Mouse (Mus musculus) 3T3-L1 (cell line): ENCODE measurements around the gene Ireb2.
A peak's percentile ranks its signal among the peaks of the same experiment; 100 is the strongest.
"Not testable (repeated sequence)": the region's sequence is repeated elsewhere in the genome, so short reads cannot be mapped to it uniquely, and the experiment has no call there.

Source experiments
- DNase-seq: peaks from one replicate; pipeline ENCODE4 v3.0.0-alpha.2; 2015; ENCODE audit warnings: low read depth, low spot score

The Ireb2 gene

DNA sequence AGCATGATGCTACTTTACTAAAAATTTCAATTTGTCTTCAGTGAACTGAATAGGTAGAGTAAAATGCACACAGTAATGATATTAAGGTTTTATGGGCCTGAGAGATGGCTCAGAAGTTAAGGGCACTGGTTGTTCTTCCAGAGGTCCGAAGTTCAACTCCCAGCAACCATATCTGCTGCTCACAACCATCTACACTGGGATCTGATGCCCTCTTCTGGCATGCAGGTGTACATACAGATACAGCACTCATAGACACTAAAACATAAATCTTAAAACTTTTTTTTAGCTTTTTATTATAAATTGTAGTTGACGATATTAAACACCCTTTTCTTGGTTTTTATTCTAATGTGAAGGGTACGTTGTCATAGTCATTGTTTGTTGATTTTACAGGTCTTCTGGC is 33.5 kb downstream of the Ireb2 start:
- peak; percentile 31 for DNase-seq

DNA sequence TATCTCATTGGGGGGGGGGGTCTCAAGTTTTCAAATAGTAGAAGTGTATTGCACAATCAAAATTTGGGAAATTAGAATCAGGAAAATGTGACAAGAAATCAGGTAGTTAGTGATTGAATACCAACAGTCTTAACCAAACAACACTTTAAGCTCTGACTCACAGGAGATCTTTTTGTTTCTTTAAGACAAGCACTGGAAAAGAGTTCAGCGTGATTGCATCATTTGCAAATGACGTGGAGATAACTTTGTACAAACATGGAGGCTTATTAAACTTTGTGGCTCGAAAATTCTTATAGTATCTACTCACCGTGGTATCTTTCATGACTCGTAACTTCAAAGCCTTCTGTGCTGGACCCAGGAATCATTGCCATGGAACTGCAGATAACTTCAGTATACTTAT is 45.9 kb downstream of the Ireb2 start:
- DNase-seq, result peak; percentile 82

DNA sequence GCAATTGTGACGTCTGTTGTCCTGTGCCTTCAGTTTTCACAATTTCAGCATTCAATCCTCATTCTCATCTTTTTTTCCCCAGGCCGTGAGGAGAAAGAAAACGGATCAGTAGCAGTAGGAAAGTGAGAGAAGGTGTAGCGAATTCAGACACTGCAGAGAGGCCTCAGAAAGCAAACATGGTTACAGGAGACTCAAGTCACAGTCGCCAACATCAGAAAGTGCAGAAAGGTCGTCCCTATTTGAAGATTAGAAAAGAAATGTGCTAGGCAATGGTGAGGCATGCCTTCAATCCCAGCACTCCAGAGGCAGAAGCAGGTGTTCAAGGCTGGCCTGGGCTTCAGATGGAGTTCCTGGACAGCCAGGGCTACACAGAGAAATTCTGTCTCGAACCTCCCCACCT is 52.0 kb downstream of the Ireb2 start:
- DNase-seq, result no peak

- DNase-seq, result no peak
Measured at GRCm38 (mm10) chr9:54916401-54916800, 52.8 kb downstream of the Ireb2 start.

DNA sequence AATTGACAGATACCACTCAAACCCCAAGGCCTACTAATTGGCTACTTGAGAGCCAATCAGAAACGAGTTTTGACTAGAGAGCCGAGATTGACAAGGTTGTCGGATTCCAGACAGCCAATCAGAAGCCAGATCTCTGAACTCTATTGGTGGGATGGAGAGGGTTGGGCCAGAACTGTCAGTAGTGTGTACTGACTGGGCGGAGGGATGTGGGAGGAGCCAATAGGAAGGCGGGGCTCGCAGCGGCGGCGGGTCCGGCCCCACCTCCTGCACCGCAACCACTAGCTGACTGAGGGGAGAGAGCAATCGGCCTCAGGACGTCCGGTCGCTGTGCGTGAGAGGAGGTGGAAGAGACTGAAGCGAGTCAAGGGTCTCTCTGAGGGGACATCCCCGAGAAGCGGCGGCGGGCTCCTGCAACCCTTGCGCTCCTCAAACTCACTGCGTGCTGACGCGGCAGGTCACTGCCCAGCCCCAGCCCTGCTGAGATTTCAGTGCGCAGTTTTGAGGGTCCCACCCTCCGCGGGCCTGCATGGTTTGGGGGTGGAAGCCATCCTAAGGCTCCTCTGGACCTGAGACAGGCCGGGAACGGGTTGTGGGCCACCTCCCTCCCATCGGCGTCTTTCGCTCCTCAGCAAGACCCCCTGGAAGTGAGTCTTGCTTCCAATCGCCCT is 53.6 kb downstream of the Ireb2 start, which contains the start of gene Hykk:
TSS of gene Hykk (plus strand) at position 274 of the 668 bp plus-strand sequence.
- peak; percentile 77 for DNase-seq

DNA sequence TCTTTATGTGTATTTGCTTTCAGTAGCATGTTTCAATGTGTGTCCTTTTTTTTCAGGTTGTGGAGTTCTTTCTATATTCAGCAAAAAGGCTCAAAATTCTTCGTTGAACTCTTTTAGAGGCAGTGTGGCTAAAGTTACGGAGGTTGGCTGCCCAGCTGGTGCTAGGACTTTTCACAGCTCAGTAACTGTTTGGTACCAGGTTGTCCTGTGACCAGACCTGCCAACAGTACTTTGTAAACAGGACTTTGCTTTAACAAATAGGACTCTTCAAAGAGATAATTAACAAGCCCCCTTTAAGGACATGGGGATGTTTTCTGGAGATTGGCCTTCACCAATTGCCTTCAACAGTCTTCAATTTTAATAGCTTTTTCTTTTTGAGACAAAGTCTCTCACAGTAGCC is 54.6 kb downstream of the Ireb2 start:
- no peak for DNase-seq

DNA sequence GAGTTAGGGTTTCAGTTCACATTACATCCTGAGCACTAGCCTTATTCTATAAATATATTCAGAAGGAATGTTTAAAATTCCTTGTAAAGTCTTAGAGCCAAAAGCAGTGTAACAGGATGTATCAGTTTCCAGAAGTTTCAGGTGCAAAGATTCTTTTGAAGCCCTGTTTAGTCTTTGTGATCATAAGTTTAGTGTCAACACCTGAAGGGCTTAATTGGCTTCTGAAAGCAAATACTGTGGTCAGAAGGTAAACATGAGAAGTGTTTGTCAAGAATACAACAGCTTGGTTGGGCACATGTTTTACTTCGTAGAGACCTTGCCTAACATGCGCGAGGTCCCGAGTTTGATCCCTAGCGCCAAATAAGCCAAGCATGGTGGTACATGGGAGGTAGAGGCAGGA is 55.2 kb downstream of the Ireb2 start:
- no peak for DNase-seq

DNA sequence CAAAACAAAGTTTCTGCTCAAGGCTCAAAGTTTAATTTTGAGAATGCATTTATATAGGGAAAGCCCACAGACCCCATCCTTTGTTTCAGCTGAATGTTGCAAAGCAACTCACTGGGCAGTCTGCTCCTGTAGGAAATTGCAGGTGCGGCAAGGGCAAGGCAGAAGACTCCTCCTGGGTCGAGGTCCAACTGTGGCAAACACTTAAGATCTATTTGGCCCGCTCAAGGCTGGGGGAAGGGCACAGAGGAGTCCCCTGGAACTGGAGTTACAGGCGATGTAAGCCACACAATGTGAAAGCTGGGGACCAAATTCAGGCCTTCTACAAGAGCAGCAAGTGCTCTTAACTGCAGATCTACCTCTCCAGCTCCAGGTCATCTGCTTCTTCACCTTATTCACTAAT is 56.4 kb downstream of the Ireb2 start:
- no peak for DNase-seq

- no peak for DNase-seq
Measured at GRCm38 (mm10) chr9:54930741-54931140, 67.2 kb downstream of the Ireb2 start.

- no peak for DNase-seq
Measured at GRCm38 (mm10) chr9:54931765-54932164, 68.2 kb downstream of the Ireb2 start.

- no peak for DNase-seq
Measured at GRCm38 (mm10) chr9:54932379-54932778, 68.8 kb downstream of the Ireb2 start.

GRCm38 (mm10) chr9:54942071-54942470 is 78.5 kb downstream of the Ireb2 start:
- no peak for DNase-seq

GRCm38 (mm10) chr9:54944467-54944866 is 80.9 kb downstream of the Ireb2 start:
- DNase-seq, result peak; percentile 14

- no peak for DNase-seq
Measured at GRCm38 (mm10) chr9:54946256-54946655, 82.7 kb downstream of the Ireb2 start.

GRCm38 (mm10) chr9:54949465-54949864 is 85.9 kb downstream of the Ireb2 start:
- DNase-seq, result peak; percentile 18

GRCm38 (mm10) chr9:54950162-54950561 is 86.6 kb downstream of the Ireb2 start:
- DNase-seq, result not testable (repeated sequence)

DNA sequence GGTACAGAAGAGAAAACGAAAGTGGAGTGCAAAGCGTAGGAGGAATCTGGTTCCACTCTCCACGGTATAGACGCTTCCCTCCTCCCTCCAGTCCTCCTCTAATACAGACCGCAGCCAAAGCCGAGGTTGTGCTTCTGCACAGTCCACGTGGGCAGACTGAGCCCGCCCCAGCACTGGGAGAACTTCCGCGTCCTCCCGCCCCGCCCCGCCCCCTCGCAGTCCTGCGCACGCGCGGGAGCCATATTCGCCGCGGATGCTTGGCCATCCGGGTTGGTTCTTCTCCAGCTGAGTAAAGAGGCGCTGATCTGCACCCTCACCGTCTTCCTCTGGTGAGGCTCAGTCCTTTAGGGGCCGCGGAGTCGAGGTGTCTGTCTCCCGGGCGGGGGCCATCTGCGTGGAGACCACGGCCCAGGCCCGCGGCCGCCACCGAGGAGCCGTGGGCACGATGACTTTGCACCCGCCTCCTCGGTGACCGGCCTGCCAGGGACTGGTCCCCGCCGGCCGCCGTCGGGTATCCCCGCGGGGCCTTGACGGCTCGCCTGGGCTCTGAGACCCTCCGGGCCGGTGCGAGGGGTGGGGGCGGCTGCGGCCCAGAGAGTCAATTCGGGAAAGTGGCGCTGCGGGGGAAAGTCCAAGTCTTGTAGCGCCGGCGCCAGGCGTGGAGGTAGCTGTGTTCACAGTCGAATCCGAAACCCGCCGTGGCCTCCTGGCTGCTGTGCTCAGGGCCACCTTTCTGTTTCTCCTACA is 87.2 kb downstream of the Ireb2 start, which contains the start of the genes Psma4 and AY074887:
TSS of gene Psma4 (plus strand) at position 216 of the 747 bp plus-strand sequence.
TSS of gene AY074887 (minus strand) at position 424 of the 747 bp plus-strand sequence.
- DNase-seq, result peak; percentile 96

DNA sequence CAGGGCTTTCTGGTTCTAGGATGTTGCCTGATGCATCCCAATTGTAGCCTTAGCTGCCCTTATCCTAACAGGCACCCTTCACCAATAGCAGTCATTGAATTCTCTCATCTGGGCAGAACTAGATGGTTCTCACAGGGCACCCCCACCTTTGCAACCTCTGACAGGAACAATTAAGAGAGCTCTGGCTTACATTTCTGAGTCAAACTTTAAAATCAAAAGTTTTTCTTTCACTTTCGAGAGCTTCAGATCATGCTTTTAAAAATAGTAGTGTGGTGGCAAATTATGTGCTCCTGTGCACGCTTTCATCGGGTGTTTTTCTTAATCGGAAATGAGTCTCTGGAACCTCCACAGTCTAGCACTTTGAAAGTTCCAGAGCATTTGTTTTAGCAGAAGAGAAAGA is 97.5 kb downstream of the Ireb2 start:
- no peak for DNase-seq
